Mouse (Mus musculus) gastrocnemius, postnatal 4 days (tissue): ENCODE results near the gene Fbxw7. TPM values are rescaled to one million over a fixed set of nuclear protein-coding genes. Genes with fewer than 3 reads are reported as not detected.
"Not testable (repeated sequence)": the region's sequence is repeated elsewhere in the genome, so short reads cannot be mapped to it uniquely, and the experiment has no call there.

Source experiments
- DNase-seq, 2 experiments: peaks; one replicate each; pipeline ENCODE4 v3.0.0; 2021 to 2022; ENCODE audit warnings: low spot score in 2 of 2, mixed read lengths in 2 of 2
- total RNA-seq, 2 experiments: library from RNA; stranded (reverse); gene quantifications; 2 replicates each; pipeline ENCODE4 v1.2.3; 2021

The Fbxw7 gene
- total RNA-seq, 2 experiments from 2014 or later = 41.8 to 49.6 TPM

GRCm38 (mm10) chr3:84826405-84826804, 11.3 kb downstream of the Fbxw7 start:
- no peak for DNase-seq

- DNase-seq = no peak
These were observed 11.9 kb downstream of the Fbxw7 start for GRCm38 (mm10) chr3:84826938-84827337.

- no peak for DNase-seq
These were observed 12.5 kb downstream of the Fbxw7 start for GRCm38 (mm10) chr3:84827617-84828016.

- no peak for DNase-seq
These were observed 14.3 kb downstream of the Fbxw7 start for GRCm38 (mm10) chr3:84829366-84829765.

- no peak for DNase-seq
These were observed 21.0 kb downstream of the Fbxw7 start for GRCm38 (mm10) chr3:84836029-84836428.

GRCm38 (mm10) chr3:84837984-84838383, 22.9 kb downstream of the Fbxw7 start:
- DNase-seq = no peak

GRCm38 (mm10) chr3:84839499-84839898, 24.4 kb downstream of the Fbxw7 start:
- no peak for DNase-seq

- no peak for DNase-seq
These were observed 26.2 kb downstream of the Fbxw7 start for GRCm38 (mm10) chr3:84841271-84841670.

GRCm38 (mm10) chr3:84842793-84843192, 27.7 kb downstream of the Fbxw7 start:
- no peak for DNase-seq

- DNase-seq = peak in 1 of 2 experiments; percentile 45
These were observed 28.5 kb downstream of the Fbxw7 start for GRCm38 (mm10) chr3:84843594-84843993.

- no peak for DNase-seq
These were observed 33.7 kb downstream of the Fbxw7 start for GRCm38 (mm10) chr3:84848798-84849197.

GRCm38 (mm10) chr3:84850418-84850817, 35.4 kb downstream of the Fbxw7 start:
- no peak for DNase-seq

- DNase-seq = no peak
These were observed 36.7 kb downstream of the Fbxw7 start for GRCm38 (mm10) chr3:84851801-84852200.

GRCm38 (mm10) chr3:84852877-84853276, 37.8 kb downstream of the Fbxw7 start:
- DNase-seq = no peak

GRCm38 (mm10) chr3:84854440-84854839, 39.4 kb downstream of the Fbxw7 start:
- no peak for DNase-seq

GRCm38 (mm10) chr3:84860669-84861068, 45.6 kb downstream of the Fbxw7 start:
- DNase-seq = no peak

- not testable (repeated sequence) for DNase-seq
These were observed 46.7 kb downstream of the Fbxw7 start for GRCm38 (mm10) chr3:84861817-84862216.

- no peak for DNase-seq
These were observed 50.6 kb downstream of the Fbxw7 start for GRCm38 (mm10) chr3:84865684-84866083.

GRCm38 (mm10) chr3:84866866-84867265, 51.8 kb downstream of the Fbxw7 start:
- no peak for DNase-seq

- no peak for DNase-seq
These were observed 52.4 kb downstream of the Fbxw7 start for GRCm38 (mm10) chr3:84867434-84867975.

GRCm38 (mm10) chr3:84867991-84868390, 52.9 kb downstream of the Fbxw7 start:
- DNase-seq = no peak

GRCm38 (mm10) chr3:84870126-84870525, 55.1 kb downstream of the Fbxw7 start:
- DNase-seq = no peak

- DNase-seq = no peak
These were observed 60.2 kb downstream of the Fbxw7 start for GRCm38 (mm10) chr3:84875306-84875705.

- no peak for DNase-seq
These were observed 61.1 kb downstream of the Fbxw7 start for GRCm38 (mm10) chr3:84876211-84876610.
